Mouse (Mus musculus) cortical plate, adult 2 months (tissue): ENCODE results near the gene Hdx.

Experiments
- CTCF ChIP-seq: fragments of 200-500 bp; IDR thresholded peaks from 2 replicates; pipeline ENCODE4 v1.5.1; 2011; ENCODE audit warnings: mild to moderate bottlenecking, control low read depth, low read length; ENCODE audit not compliant: insufficient read depth; ENCODE audit errors: extremely low read depth
- POLR2A ChIP-seq: fragments of 200-500 bp; IDR thresholded peaks from 2 replicates; pipeline ENCODE4 v1.6.1; 2011; ENCODE audit warnings: mild to moderate bottlenecking, low read length, control low read depth; ENCODE audit not compliant: insufficient read depth; ENCODE audit errors: extremely low read depth

DNA sequence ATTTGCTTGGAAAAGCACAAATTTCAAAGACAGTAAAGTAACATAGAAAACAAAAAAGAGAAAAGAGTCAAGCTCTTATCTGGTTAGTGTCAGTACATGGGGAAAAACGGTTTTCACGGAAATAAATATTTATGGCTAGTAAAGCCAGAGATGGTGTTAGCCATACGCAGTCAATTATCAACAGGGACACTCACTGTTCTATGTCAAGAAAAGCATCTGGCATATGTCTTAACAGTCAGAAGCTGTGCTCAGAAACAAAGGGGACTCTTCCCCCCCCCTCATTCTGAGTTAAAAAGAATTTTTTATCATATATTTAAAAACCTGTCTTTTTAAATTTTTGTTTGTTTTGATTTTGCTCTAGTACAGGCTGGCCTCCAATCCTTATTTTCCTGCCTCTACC, 25.2 kb downstream of the Hdx start:
- TF ChIP-seq CTCF (no peak), POLR2A (no peak)
